Mouse (Mus musculus): ENCODE measurements around the gene Bcas3. TPM values are rescaled to one million over a fixed set of nuclear protein-coding genes. Genes with fewer than 3 reads are reported as not detected.

Gene Bcas3
- polyA plus RNA-seq, 1 experiment, result 103 TPM

- no peak for TF ChIP-seq GATA1 (IDR thresholded peaks at IDR 0.05; ENCODE audit: low read length)
These were observed 288.5 kb downstream of the Bcas3 start for GRCm38 (mm10) chr11:85641486-85641885.

GRCm38 (mm10) chr11:85642591-85642990 lies 289.6 kb downstream of the Bcas3 start:
- TF ChIP-seq GATA1 (IDR thresholded peaks at IDR 0.05; ENCODE audit: low read length), result no peak

- TF ChIP-seq GATA1 (IDR thresholded peaks at IDR 0.05; ENCODE audit: low read length), result no peak
These were observed 290.1 kb downstream of the Bcas3 start for GRCm38 (mm10) chr11:85643025-85643424.

- no peak for TF ChIP-seq GATA1 (IDR thresholded peaks at IDR 0.05; ENCODE audit: low read length)
These were observed 290.6 kb downstream of the Bcas3 start for GRCm38 (mm10) chr11:85643479-85644000.

GRCm38 (mm10) chr11:85644027-85644747 lies 291.2 kb downstream of the Bcas3 start:
- TF ChIP-seq GATA1 (IDR thresholded peaks at IDR 0.05; ENCODE audit: low read length), result no peak

GRCm38 (mm10) chr11:85644748-85645060 lies 291.7 kb downstream of the Bcas3 start:
- TF ChIP-seq GATA1 (IDR thresholded peaks at IDR 0.05; ENCODE audit: low read length), result no peak

- no peak for TF ChIP-seq GATA1 (IDR thresholded peaks at IDR 0.05; ENCODE audit: low read length)
These were observed 292.3 kb downstream of the Bcas3 start for GRCm38 (mm10) chr11:85645152-85645835.

GRCm38 (mm10) chr11:85648893-85649292 lies 295.9 kb downstream of the Bcas3 start:
- no peak for TF ChIP-seq GATA1 (IDR thresholded peaks at IDR 0.05; ENCODE audit: low read length)

- no peak for TF ChIP-seq GATA1 (IDR thresholded peaks at IDR 0.05; ENCODE audit: low read length)
These were observed 296.4 kb downstream of the Bcas3 start for GRCm38 (mm10) chr11:85649373-85649772.

- no peak for TF ChIP-seq GATA1 (IDR thresholded peaks at IDR 0.05; ENCODE audit: low read length)
These were observed 304.5 kb downstream of the Bcas3 start for GRCm38 (mm10) chr11:85657471-85657870.

GRCm38 (mm10) chr11:85660304-85660703 lies 307.3 kb downstream of the Bcas3 start:
- TF ChIP-seq GATA1 (IDR thresholded peaks at IDR 0.05; ENCODE audit: low read length), result no peak

GRCm38 (mm10) chr11:85667176-85667575 lies 314.2 kb downstream of the Bcas3 start:
- no peak for TF ChIP-seq GATA1 (IDR thresholded peaks at IDR 0.05; ENCODE audit: low read length)

- TF ChIP-seq GATA1 (IDR thresholded peaks at IDR 0.05; ENCODE audit: low read length), result no peak
These were observed 314.8 kb downstream of the Bcas3 start for GRCm38 (mm10) chr11:85667741-85668140.

GRCm38 (mm10) chr11:85672881-85673475 lies 320.0 kb downstream of the Bcas3 start:
- no peak for TF ChIP-seq GATA1 (IDR thresholded peaks at IDR 0.05; ENCODE audit: low read length)

- no peak for TF ChIP-seq GATA1 (IDR thresholded peaks at IDR 0.05; ENCODE audit: low read length)
These were observed 322.3 kb downstream of the Bcas3 start for GRCm38 (mm10) chr11:85675244-85675643.

GRCm38 (mm10) chr11:85676357-85677004 lies 323.5 kb downstream of the Bcas3 start:
- TF ChIP-seq GATA1 (IDR thresholded peaks at IDR 0.05; ENCODE audit: low read length), result no peak
